15 mouse cellular contexts compared by ENCODE assay signal in genomic region chr5:148934457-148934856, GRCm38 (mm10). TPM values are rescaled to one million over a fixed set of nuclear protein-coding genes. Genes with fewer than 3 reads are reported as not detected.
DNase-seq lines count a peak whose midpoint lies in the region; ATAC-seq lines count a peak whose summit lies in the region.
"Had no signal": no experiment of that assay in that cellular context is flagged by ENCODE, and none has a peak within 500 bp of the region (broad histone marks: within the 10 kb centered on the region; RNA-seq: fewer than 3 reads in every experiment).

No protein-coding gene starts in this region.

- 0 out of 2 replicates have a peak, but pooled peaks cover 3% of the 10 kb centered on the region for H3K4me1 ChIP-seq in forebrain, embryonic 13.5 days
- H3K4me1 ChIP-seq in forebrain, embryonic 11.5 days (replicated peaks; ENCODE audit: control insufficient read depth, insufficient read depth, low read length): no peaks in the 10 kb centered on the region
- H3K4me1 ChIP-seq in neural tube, embryonic 11.5 days (ENCODE audit: control insufficient read depth, insufficient read depth, low read length): 0 out of 2 replicates have a peak, but pooled peaks cover 7% of the 10 kb centered on the region
- peaks cover 3% of the 10 kb centered on the region; the same call in 1 of the 2 replicates for H3K4me1 ChIP-seq in neural tube, embryonic 15.5 days
- peaks cover 26% of the 10 kb centered on the region for H3K4me1 ChIP-seq in limb, embryonic 12.5 days (replicated peaks)
- peaks cover 11% of the 10 kb centered on the region for H3K4me1 ChIP-seq in neural tube, embryonic 13.5 days (replicated peaks)
- H3K4me1 ChIP-seq: heart, embryonic 15.5 days had no signal

- peak; percentile 41; the same call in 1 of the 2 replicates for ATAC-seq in forebrain, embryonic 13.5 days
- ATAC-seq in forebrain, embryonic 11.5 days (replicated peaks; ENCODE audit: low FRiP score): no peak
- ATAC-seq in neural tube, embryonic 11.5 days (ENCODE audit: insufficient read depth, low FRiP score, low TSS enrichment): peak; percentile 81
- ATAC-seq in neural tube, embryonic 15.5 days (ENCODE audit: low FRiP score): no peak
- ATAC-seq in limb, embryonic 12.5 days (ENCODE audit: insufficient number of reproducible peaks, insufficient read depth, low FRiP score, low TSS enrichment, low read depth): no peak; the same call in 1 of the 2 replicates
- ATAC-seq in neural tube, embryonic 13.5 days (ENCODE audit: low read depth): peak; percentile 66; the same call in 1 of the 2 replicates

- H3K4me2 ChIP-seq in forebrain, embryonic 13.5 days: no peak overlapping the region
- H3K4me2 ChIP-seq in forebrain, embryonic 11.5 days (ENCODE audit: low read depth, low read length, severe bottlenecking): no peak overlapping the region
- no peak overlapping the region for H3K4me2 ChIP-seq in neural tube, embryonic 11.5 days (ENCODE audit: low read depth)
- no peak overlapping the region for H3K4me2 ChIP-seq in neural tube, embryonic 15.5 days
- no peak overlapping the region; the same call in 1 of the 2 replicates for H3K4me2 ChIP-seq in limb, embryonic 12.5 days
- H3K4me2 ChIP-seq in neural tube, embryonic 13.5 days: no peak overlapping the region
- H3K4me2 ChIP-seq: heart, embryonic 15.5 days; hindbrain, embryonic 12.5 days; midbrain, embryonic 11.5 days had no signal

- H3K27me3 ChIP-seq in forebrain, embryonic 13.5 days: no peaks in the 10 kb centered on the region
- no peaks in the 10 kb centered on the region for H3K27me3 ChIP-seq in forebrain, embryonic 11.5 days (ENCODE audit: control insufficient read depth, insufficient read depth, low read length)
- no peaks in the 10 kb centered on the region for H3K27me3 ChIP-seq in neural tube, embryonic 11.5 days (ENCODE audit: control insufficient read depth, insufficient read depth, low read length)
- H3K27me3 ChIP-seq in neural tube, embryonic 15.5 days (replicated peaks): no peaks in the 10 kb centered on the region
- no peaks in the 10 kb centered on the region for H3K27me3 ChIP-seq in limb, embryonic 12.5 days
- no peaks in the 10 kb centered on the region for H3K27me3 ChIP-seq in neural tube, embryonic 13.5 days
- H3K27me3 ChIP-seq: heart, embryonic 15.5 days; hindbrain, embryonic 12.5 days had no signal

- no peak overlapping the region for H3K4me3 ChIP-seq in forebrain, embryonic 13.5 days
- H3K4me3 ChIP-seq in forebrain, embryonic 11.5 days (ENCODE audit: low read depth, low read length): no peak overlapping the region
- H3K4me3 ChIP-seq in neural tube, embryonic 11.5 days (ENCODE audit: low read depth, low read length): no peak overlapping the region
- no peak overlapping the region for H3K4me3 ChIP-seq in neural tube, embryonic 15.5 days (replicated peaks)
- no peak overlapping the region for H3K4me3 ChIP-seq in limb, embryonic 12.5 days (replicated peaks)
- no peak overlapping the region for H3K4me3 ChIP-seq in neural tube, embryonic 13.5 days
- H3K4me3 ChIP-seq: heart, embryonic 15.5 days; hindbrain, embryonic 12.5 days; myocyte had no signal

- no peaks in the 10 kb centered on the region for H3K36me3 ChIP-seq in forebrain, embryonic 13.5 days (ENCODE audit: poor library complexity, severe bottlenecking)
- H3K36me3 ChIP-seq in forebrain, embryonic 11.5 days (ENCODE audit: control insufficient read depth, insufficient read depth, low read length): no peaks in the 10 kb centered on the region
- H3K36me3 ChIP-seq in neural tube, embryonic 11.5 days (ENCODE audit: control insufficient read depth, insufficient read depth, low read length): no peaks in the 10 kb centered on the region
- no peaks in the 10 kb centered on the region for H3K36me3 ChIP-seq in neural tube, embryonic 15.5 days
- no peaks in the 10 kb centered on the region for H3K36me3 ChIP-seq in limb, embryonic 12.5 days
- H3K36me3 ChIP-seq in neural tube, embryonic 13.5 days: no peaks in the 10 kb centered on the region
- H3K36me3 ChIP-seq: heart, embryonic 15.5 days; hindbrain, embryonic 12.5 days had no signal

- no peak overlapping the region for H3K9ac ChIP-seq in forebrain, embryonic 13.5 days
- no peak overlapping the region for H3K9ac ChIP-seq in forebrain, embryonic 11.5 days (ENCODE audit: low read length)
- H3K9ac ChIP-seq in neural tube, embryonic 11.5 days (ENCODE audit: low read length): no peak overlapping the region
- H3K9ac ChIP-seq in neural tube, embryonic 15.5 days (replicated peaks): no peak overlapping the region
- no peak overlapping the region for H3K9ac ChIP-seq in limb, embryonic 12.5 days (replicated peaks)
- no peak overlapping the region for H3K9ac ChIP-seq in neural tube, embryonic 13.5 days
- H3K9ac ChIP-seq: heart, embryonic 15.5 days; hindbrain, embryonic 12.5 days had no signal

- DNase-seq in forebrain, embryonic 11.5 days (ENCODE audit: low spot score): no peak
- DNase-seq in neural tube, embryonic 11.5 days (ENCODE audit: low spot score): peak; percentile 29
- no peak for DNase-seq in right cerebral cortex, postnatal 25 days
- no peak for DNase-seq in layer of hippocampus, adult 9-11 months
- DNase-seq: B cell, adult 2 months; cerebellum, adult 11-12 months; thymus, adult 18-20 months had no signal

- WGBS in forebrain, embryonic 13.5 days: 55% methylated on average over 6 of the region's 6 CpGs
- 61% methylated on average over 6 of the region's 6 CpGs for WGBS in forebrain, embryonic 11.5 days
- WGBS in neural tube, embryonic 11.5 days: 27% methylated on average over 6 of the region's 6 CpGs
- 12% methylated on average over 6 of the region's 6 CpGs for WGBS in neural tube, embryonic 15.5 days
- 17% methylated on average over 6 of the region's 6 CpGs for WGBS in limb, embryonic 12.5 days
- whole genome bisulfite sequencing in neural tube, embryonic 13.5 days: 13% methylated on average over 6 of the region's 6 CpGs

- no peaks in the 10 kb centered on the region for H3K9me3 ChIP-seq in forebrain, embryonic 13.5 days (replicated peaks)
- no peaks in the 10 kb centered on the region; the same call in none of the 2 replicates for H3K9me3 ChIP-seq in forebrain, embryonic 11.5 days (ENCODE audit: control insufficient read depth, low read length)
- no peaks in the 10 kb centered on the region for H3K9me3 ChIP-seq in neural tube, embryonic 11.5 days (ENCODE audit: control insufficient read depth, low read length)
- H3K9me3 ChIP-seq in neural tube, embryonic 15.5 days (replicated peaks): no peaks in the 10 kb centered on the region
- H3K9me3 ChIP-seq in limb, embryonic 12.5 days: no peaks in the 10 kb centered on the region; the same call in 1 of the 2 replicates
- 0 out of 2 replicates have a peak, but pooled peaks cover 3% of the 10 kb centered on the region for H3K9me3 ChIP-seq in neural tube, embryonic 13.5 days
- H3K9me3 ChIP-seq: heart, embryonic 15.5 days; hindbrain, embryonic 12.5 days had no signal

- H3K27ac ChIP-seq in forebrain, embryonic 13.5 days: no peak overlapping the region
- H3K27ac ChIP-seq in forebrain, embryonic 11.5 days (ENCODE audit: low read depth, low read length): no peak overlapping the region
- no peak overlapping the region for H3K27ac ChIP-seq in neural tube, embryonic 11.5 days (ENCODE audit: low read depth, low read length)
- no peak overlapping the region for H3K27ac ChIP-seq in neural tube, embryonic 15.5 days (replicated peaks)
- peak overlapping the region; percentile 62; the same call in 1 of the 2 replicates for H3K27ac ChIP-seq in limb, embryonic 12.5 days
- H3K27ac ChIP-seq in neural tube, embryonic 13.5 days (replicated peaks): no peak overlapping the region
- H3K27ac ChIP-seq: heart, embryonic 15.5 days; hindbrain, embryonic 12.5 days had no signal

RNA-seq across cellular contexts. Expression of gene Katnal1, which starts 5.3 kb away (rescaled TPM):
- polyA plus RNA-seq in forebrain, embryonic 13.5 days (2015; fragmentation: Nextera tagmentation; extraction: Ambion mirVana): 31.6 and 38.5 TPM in 2 replicates
- 34.0 and 37.0 TPM in 2 replicates for polyA plus RNA-seq in forebrain, embryonic 11.5 days (2014; fragmentation: Nextera tagmentation; extraction: Ambion mirVana)
- polyA plus RNA-seq in neural tube, embryonic 11.5 days (2014; fragmentation: Nextera tagmentation; extraction: Ambion mirVana): 23.4 and 34.1 TPM in 2 replicates
- polyA plus RNA-seq in neural tube, embryonic 15.5 days (2015; fragmentation: Nextera tagmentation; extraction: Ambion mirVana): 33.0 and 35.1 TPM in 2 replicates
- polyA plus RNA-seq in limb, embryonic 12.5 days (2016; fragmentation: Nextera tagmentation; extraction: Ambion mirVana): 24.7 and 29.1 TPM in 2 replicates
- 32.0 and 39.8 TPM in 2 replicates for polyA plus RNA-seq in neural tube, embryonic 13.5 days (2015; fragmentation: Nextera tagmentation; extraction: Ambion mirVana)

Comparison
In these comparisons a context has a peak if more than half of its experiments do, and no peak if none do; other contexts are left out.
1. ATAC-seq: peak in forebrain, embryonic 13.5 days (single experiment), neural tube, embryonic 11.5 days (single experiment) and neural tube, embryonic 13.5 days (single experiment); none in forebrain, embryonic 11.5 days (single experiment), neural tube, embryonic 15.5 days (single experiment) and limb, embryonic 12.5 days (single experiment).